Mouse (Mus musculus) cerebellum, adult 2 months (tissue): ENCODE results near the gene Gk5.

ENCODE experiments used
- CTCF ChIP-seq: fragments of 200-500 bp; IDR thresholded peaks from 2 replicates; pipeline ENCODE4 v1.5.1; 2011; ENCODE audit warnings: low read depth, mild to moderate bottlenecking, control low read depth, low read length, moderate library complexity, borderline replicate concordance; ENCODE audit not compliant: insufficient read depth
- POLR2A ChIP-seq: fragments of 200-500 bp; IDR thresholded peaks from 2 replicates; pipeline ENCODE4 v1.6.1; 2011; ENCODE audit warnings: low read length, control low read depth, borderline replicate concordance; ENCODE audit not compliant: insufficient read depth

DNA sequence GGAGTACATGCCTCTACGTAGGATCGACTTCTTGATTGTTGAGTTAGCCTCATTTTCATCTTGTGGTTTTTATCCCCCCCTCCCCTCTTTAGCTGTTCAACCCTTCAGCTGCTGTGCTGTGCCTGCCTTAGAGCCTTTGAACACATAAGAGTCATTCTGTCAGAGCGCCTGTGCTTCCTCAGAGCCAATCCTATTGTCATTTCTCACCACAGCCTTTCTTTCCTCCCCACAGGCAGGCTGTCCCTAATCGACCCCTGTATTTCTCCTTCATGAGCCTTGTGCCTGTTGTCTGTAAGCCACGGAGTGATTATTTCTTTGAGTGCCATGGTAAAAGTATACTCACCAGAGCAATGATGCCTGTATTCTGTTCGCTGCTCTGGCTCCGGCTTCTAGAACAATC, 16.3 kb downstream of the Gk5 start:
- TF ChIP-seq CTCF (no peak), POLR2A (no peak)
